ENCODE assay signal across 9 mouse cellular contexts in genomic region chr17:84873554-84873953, GRCm38 (mm10).
DNase-seq lines count a peak whose midpoint lies in the region; ATAC-seq lines count a peak whose summit lies in the region.
"Had no signal": no experiment of that assay in that cellular context is flagged by ENCODE, and none has a peak within 500 bp of the region (broad histone marks: within the 10 kb centered on the region; RNA-seq: fewer than 3 reads in every experiment).

No protein-coding gene starts in this region.

- DNase-seq in cerebellum, adult 11-12 months, result peak; percentile 49
- no peak for DNase-seq in cerebellum, postnatal 36 days
- DNase-seq in left cerebral cortex, postnatal 4 days, result peak; percentile 50
- no peak for DNase-seq in left cerebral cortex, adult 18-20 months (ENCODE audit: low spot score in 2 of 2)
- DNase-seq in heart, postnatal 10 days, result peak; percentile 77 to 80
- DNase-seq in kidney, postnatal 14 days, result peak; percentile 88
- DNase-seq: liver, embryonic 13.5 days had no signal

- ATAC-seq in erythroblast, adult 5-6 weeks (replicated peaks; ENCODE audit: low FRiP score, poor library complexity, severe bottlenecking), result no peak
- ATAC-seq in megakaryocyte-erythroid progenitor cell, adult 5-6 weeks (replicated peaks; ENCODE audit: low FRiP score, low TSS enrichment, poor library complexity, severe bottlenecking), result no peak

- intact Hi-C loops in left cerebral cortex, postnatal 4 days (cut with DNase I), result no loop called here
- intact Hi-C loops in heart, postnatal 10 days (cut with DNase I), result no loop called here

Comparison
In these comparisons a context has a peak if more than half of its experiments do, and no peak if none do; other contexts are left out.
1. DNase-seq: peak in cerebellum, adult 11-12 months (single experiment), left cerebral cortex, postnatal 4 days (single experiment), heart, postnatal 10 days (2 of 2) and kidney, postnatal 14 days (single experiment); none in cerebellum, postnatal 36 days (0 of 2) and left cerebral cortex, adult 18-20 months (0 of 2).